Mouse (Mus musculus) MEL (cell line): Measurements from ENCODE around the gene Prkcb.

Experiments used
- E2F4 ChIP-seq: IDR thresholded peaks from 2 replicates; pipeline ENCODE4 v1.6.1; 2011; ENCODE audit warnings: low read depth, low read length, improper control_type of control experiment, borderline replicate concordance
- POLR2A ChIP-seq, 2 experiments: IDR thresholded peaks; 2 replicates each; pipeline ENCODE4 v1.6.1; 2011 to 2012; ENCODE audit warnings: low read length in 2 of 2, mild to moderate bottlenecking in 2 of 2, control low read depth in 1 of 2, improper control_type of control experiment in 1 of 2, low read depth in 1 of 2, moderate library complexity in 1 of 2; ENCODE audit not compliant: control insufficient read depth in 1 of 2, insufficient read depth in 1 of 2, poor library complexity in 1 of 2
- ZNF384 ChIP-seq: IDR thresholded peaks from 2 replicates; pipeline ENCODE4 v1.6.1; 2012; ENCODE audit warnings: low read depth, mild to moderate bottlenecking, inconsistent platforms, low read length, improper control_type of control experiment

DNA sequence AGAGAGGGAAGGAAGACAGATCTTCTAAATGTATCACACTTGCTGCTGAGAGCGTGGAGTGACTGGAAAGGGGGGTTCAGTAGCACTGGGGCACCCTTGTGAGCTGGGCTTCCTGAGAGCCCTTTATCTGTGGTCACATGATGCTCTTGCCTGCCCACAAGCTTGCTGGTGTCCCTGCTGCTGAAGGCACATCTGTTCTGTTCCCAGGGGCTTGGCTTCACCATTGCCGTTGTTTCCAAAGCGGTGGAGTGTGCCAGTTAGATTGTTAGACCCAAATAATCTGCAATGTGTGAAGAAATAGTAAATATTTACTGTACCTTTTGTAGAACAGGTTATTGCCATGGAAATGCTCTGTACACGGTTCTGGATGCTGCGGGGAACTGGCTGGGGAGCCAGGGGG lies 101.6 kb downstream of the Prkcb start:
- TF ChIP-seq E2F4, result no peak
- TF ChIP-seq ZNF384, result no peak
- no peak for TF ChIP-seq POLR2A (IDR thresholded peaks at IDR 0.05; ENCODE audit: control insufficient read depth in 1 of 2, insufficient read depth in 1 of 2, low read depth in 1 of 2, low read length in 2 of 2, poor library complexity in 1 of 2)
